23 mouse cellular contexts compared by ENCODE assay signal in the genomic region with DNA sequence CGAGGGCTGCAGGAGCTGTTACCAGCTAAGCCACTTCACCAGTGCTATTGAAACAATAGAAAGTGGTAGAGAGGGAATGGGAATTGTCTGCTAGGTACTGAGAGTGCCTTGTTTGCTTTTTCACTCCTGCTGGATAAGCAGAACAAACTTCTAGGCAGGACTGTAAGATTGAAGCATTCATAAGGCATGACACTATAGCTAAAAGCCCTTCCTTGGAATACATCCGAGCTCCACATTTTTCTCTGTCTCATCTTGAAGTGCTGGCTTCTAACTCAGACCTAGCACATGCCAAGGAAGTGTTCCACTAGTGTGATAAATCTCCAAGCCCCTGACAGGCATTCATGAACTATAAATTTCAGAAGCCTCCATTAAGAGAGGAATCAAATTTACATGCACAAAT. TPM values are rescaled to one million over a fixed set of nuclear protein-coding genes. Genes with fewer than 3 reads are reported as not detected.
DNase-seq lines count a peak whose midpoint lies in the region; ATAC-seq and TF ChIP-seq lines count a peak whose summit lies in the region.
"Had no signal": no experiment of that assay in that cellular context is flagged by ENCODE, and none has a peak within 500 bp of the region (broad histone marks: within the 10 kb centered on the region; RNA-seq: fewer than 3 reads in every experiment).

No protein-coding gene starts in this region.

- DNase-seq in kidney, adult 2 months, result peak; percentile 33
- no peak for DNase-seq in kidney, adult 18-20 months
- peak; percentile 61 for DNase-seq in lung, embryonic 14.5 days
- DNase-seq in lung, postnatal 25 days (ENCODE audit: low spot score), result no peak
- peak; percentile 66 for DNase-seq in 3T3-L1 (ENCODE audit: low read depth, low spot score)
- DNase-seq in NIH3T3 (ENCODE audit: low read depth), result peak; percentile 74
- DNase-seq in layer of hippocampus, adult 9-10 months (ENCODE audit: low spot score), result no peak
- no peak for DNase-seq in cerebellum, postnatal 36 days
- DNase-seq: adrenal gland, postnatal 14 days; B cell, adult 2 months; cerebellum, adult 11-12 months; cerebellum, adult 9-10 months; gastrocnemius, adult 2 months; gastrocnemius, postnatal 25 days; heart, postnatal 4 days had no signal

- WGBS in kidney, adult 2 months, result 57% methylated on average over 2 of the region's 2 CpGs
- 31% methylated on average over 2 of the region's 2 CpGs for WGBS in lung, embryonic 14.5 days

- no peak overlapping the region for H3K27ac ChIP-seq in kidney, adult 2 months (ENCODE audit: insufficient read depth, low read depth, low read length)
- no peak overlapping the region for H3K27ac ChIP-seq in lung, embryonic 14.5 days (ENCODE audit: low read depth)
- H3K27ac ChIP-seq: embryonic facial prominence, embryonic 10.5 days; forebrain, embryonic 10.5 days; gastrocnemius, adult 2 months; hindbrain, embryonic 12.5 days had no signal

- 0 out of 2 replicates have a peak, but pooled peaks cover 8% of the 10 kb centered on the region for H3K4me1 ChIP-seq in kidney, adult 2 months (ENCODE audit: control insufficient read depth, insufficient read depth, low read length)
- H3K4me1 ChIP-seq in lung, embryonic 14.5 days (ENCODE audit: insufficient read depth), result no peaks in the 10 kb centered on the region

- no peaks in the 10 kb centered on the region for H3K36me3 ChIP-seq in kidney, adult 2 months (ENCODE audit: control insufficient read depth, insufficient read depth, low read length)
- no peaks in the 10 kb centered on the region for H3K36me3 ChIP-seq in lung, embryonic 14.5 days (ENCODE audit: insufficient read depth)
- H3K36me3 ChIP-seq: embryonic facial prominence, embryonic 10.5 days; forebrain, embryonic 10.5 days; G1E; hindbrain, embryonic 12.5 days had no signal

- H3K4me3 ChIP-seq in kidney, adult 2 months (ENCODE audit: insufficient read depth, low read depth, low read length), result no peak overlapping the region
- no peak overlapping the region for H3K4me3 ChIP-seq in lung, embryonic 14.5 days (ENCODE audit: low read depth, low read length)
- H3K4me3 ChIP-seq: embryonic facial prominence, embryonic 10.5 days; erythroblast, embryonic 14.5 days; forebrain, embryonic 10.5 days; gastrocnemius, adult 2 months; hindbrain, embryonic 12.5 days had no signal

- no peak for TF ChIP-seq CTCF in kidney, adult 2 months (conservative IDR thresholded peaks at IDR 0.05; ENCODE audit: insufficient read depth, insufficient read length, low read depth, low read length)
- TF ChIP-seq CTCF in lung, embryonic 14.5 days (IDR thresholded peaks at IDR 0.05; ENCODE audit: low read depth), result no peak

- H3K27me3 ChIP-seq in kidney, adult 2 months (replicated peaks; ENCODE audit: control insufficient read depth, insufficient read depth, low read length), result no peaks in the 10 kb centered on the region
- H3K27me3 ChIP-seq in lung, embryonic 14.5 days (ENCODE audit: insufficient read depth, low read length), result no peaks in the 10 kb centered on the region

- H3K4me2 ChIP-seq in lung, embryonic 14.5 days, result no peak overlapping the region
- H3K4me2 ChIP-seq: hindbrain, embryonic 12.5 days had no signal

- H3K9me3 ChIP-seq in lung, embryonic 14.5 days (ENCODE audit: low read depth, low read length), result no peaks in the 10 kb centered on the region
- H3K9me3 ChIP-seq: embryonic facial prominence, embryonic 10.5 days; forebrain, embryonic 10.5 days; hindbrain, embryonic 12.5 days had no signal

- H3K9ac ChIP-seq in lung, embryonic 14.5 days, result no peak overlapping the region
- H3K9ac ChIP-seq: hindbrain, embryonic 12.5 days had no signal

- no peak for TF ChIP-seq POLR2A in kidney, adult 2 months (IDR thresholded peaks at IDR 0.05; ENCODE audit: low read depth, low read length)

- ATAC-seq in lung, embryonic 14.5 days (ENCODE audit: insufficient read depth), result no peak
- ATAC-seq: CD4-positive, CD25-positive, alpha-beta regulatory T cell, adult 4 months; forebrain, embryonic 14.5 days; hindbrain, embryonic 16.5 days had no signal

RNA-seq across cellular contexts. Expression of gene Sgpp1, which starts 4.1 kb away (rescaled TPM):
- polyA plus RNA-seq in kidney, adult 2 months (2012; rRNA removed), result 77.7 and 78.3 TPM in 2 replicates
- 19.1 and 21.1 TPM in 2 replicates for polyA plus RNA-seq in lung, embryonic 14.5 days (2014; fragmentation: Nextera tagmentation; extraction: Ambion mirVana)

Comparison
In these comparisons a context has a peak if more than half of its experiments do, and no peak if none do; other contexts are left out.
1. DNase-seq: peak in kidney, adult 2 months (single experiment), lung, embryonic 14.5 days (single experiment), 3T3-L1 (single experiment) and NIH3T3 (single experiment); none in kidney, adult 18-20 months (single experiment), lung, postnatal 25 days (single experiment), layer of hippocampus, adult 9-10 months (single experiment) and cerebellum, postnatal 36 days (0 of 2).